Mouse (Mus musculus) embryonic facial prominence, embryonic 10.5 days (tissue): ENCODE measurements around the gene Cc2d2a. TPM values are rescaled to one million over a fixed set of nuclear protein-coding genes. Genes with fewer than 3 reads are reported as not detected.

Experiments used
- DNase-seq: peaks from one replicate; pipeline ENCODE4 v3.0.0-alpha.2; 2017; ENCODE audit warnings: low spot score
- H3K27ac ChIP-seq: fragments of 300-500 bp; sonication (generic); replicated peaks from 2 replicates; pipeline ENCODE4 v1.5.1; 2016; ENCODE audit warnings: mild to moderate bottlenecking
- H3K27me3 ChIP-seq: fragments of 300-500 bp; sonication (generic); replicated peaks from 2 replicates; pipeline ENCODE4 v1.6.1; 2016; ENCODE audit warnings: low read depth, mild to moderate bottlenecking; ENCODE audit not compliant: poor library complexity, severe bottlenecking
- H3K36me3 ChIP-seq: fragments of 300-500 bp; sonication (generic); replicated peaks from 2 replicates; pipeline ENCODE4 v1.6.1; 2016; ENCODE audit warnings: mild to moderate bottlenecking, moderate library complexity
- H3K4me1 ChIP-seq: fragments of 300-500 bp; sonication (generic); 2 replicates; pipeline ENCODE4 v1.6.1; 2016
- H3K4me3 ChIP-seq: fragments of 300-500 bp; sonication (generic); 2 replicates; pipeline ENCODE4 v1.5.1; 2016; ENCODE audit warnings: mild to moderate bottlenecking, moderate library complexity
- H3K9me3 ChIP-seq: fragments of 300-500 bp; sonication (generic); 2 replicates; pipeline ENCODE4 v1.6.1; 2016; ENCODE audit warnings: mild to moderate bottlenecking
- WGBS: fragments of 180-500 bp; shearing (Covaris S2); methylation state at CpG from one replicate; pipeline ENCODE4 v1.1.7; 2016; 5-methylcytosine and 5-hydroxymethylcytosine counted together
- polyA plus RNA-seq: library from polyadenylated mRNA; unstranded; fragments of >200 nt; fragmentation: Nextera tagmentation; extraction: Ambion mirVana; gene quantifications from 2 replicates; pipeline ENCODE4 v1.2.1, GENCODE M21; 2016

Gene Cc2d2a
- polyA plus RNA-seq, 1 experiment from 2014 or later = 8.4 TPM

- under 1% methylated on average over 12 of the region's 12 CpGs for WGBS
Measured at GRCm38 (mm10) chr5:43672177-43672911, 10.2 kb downstream of the Cc2d2a start.

DNA sequence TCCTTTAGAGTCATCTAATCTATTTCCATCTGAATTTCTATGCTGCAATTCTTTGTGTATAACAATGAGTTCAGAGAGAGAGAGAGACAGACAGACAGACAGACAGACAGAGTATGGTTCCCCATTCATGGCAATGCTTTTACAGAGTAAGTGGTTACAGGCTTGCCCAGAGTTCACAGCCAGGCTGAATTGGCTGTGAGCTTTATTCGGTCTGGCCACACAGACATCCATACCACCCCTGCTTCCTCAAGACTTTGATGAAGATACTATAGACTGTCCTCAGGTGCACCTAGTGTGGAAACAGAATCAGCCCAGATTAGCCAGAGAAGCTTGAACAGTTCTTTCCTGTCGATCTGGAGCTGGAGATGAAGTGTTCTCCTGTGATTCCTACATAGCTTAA lies 10.9 kb downstream of the Cc2d2a start:
- WGBS = 76% methylated on average over 2 of the region's 2 CpGs
- Histone ChIP-seq H3K9me3 (no peaks in the 10 kb centered on the region), H3K27ac (peak overlapping the region; percentile 97), H3K36me3 (peaks cover 22% of the 10 kb centered on the region), H3K4me3 (peak overlapping the region; percentile 63), H3K4me1 (peaks cover 15% of the 10 kb centered on the region), H3K27me3 (no peaks in the 10 kb centered on the region)
- peak; percentile 11 for DNase-seq

More at GRCm38 (mm10) chr5:43672177-43672911, 10.2 kb downstream of the Cc2d2a start:
- Histone ChIP-seq H3K4me3 (peak overlapping the region; percentile 63), H3K27me3 (no peaks in the 10 kb centered on the region), H3K4me1 (peaks cover 10% of the 10 kb centered on the region), H3K9me3 (no peaks in the 10 kb centered on the region), H3K36me3 (peaks cover 22% of the 10 kb centered on the region), H3K27ac (peak overlapping the region; percentile 97)
- DNase-seq = peak; percentile 81

DNA sequence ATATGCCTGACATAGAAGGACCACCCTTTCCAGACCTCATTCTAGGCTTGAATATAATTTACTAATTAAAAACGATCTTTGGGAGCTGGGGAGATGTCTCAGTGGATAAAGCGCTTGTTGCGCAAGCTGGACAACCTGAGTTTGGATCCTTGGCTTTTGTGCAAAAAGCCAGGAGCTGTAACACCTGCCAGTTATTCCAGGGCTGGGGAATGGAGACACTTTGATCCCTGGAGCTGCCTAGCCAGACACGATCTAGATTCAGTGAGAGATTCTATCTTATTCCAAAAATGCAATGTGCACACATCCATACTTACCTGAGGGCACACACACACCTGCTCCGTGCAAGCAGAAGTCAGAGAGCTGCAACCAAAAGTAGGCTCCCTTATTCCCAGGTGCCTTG lies 23.3 kb downstream of the Cc2d2a start:
- no peak for DNase-seq
- H3K27ac ChIP-seq = no peak overlapping the region
- peaks cover 99% of the 10 kb centered on the region for H3K36me3 ChIP-seq
- no peak overlapping the region for H3K4me3 ChIP-seq
- H3K4me1 ChIP-seq = no peaks in the 10 kb centered on the region
- no peaks in the 10 kb centered on the region for H3K27me3 ChIP-seq
- H3K9me3 ChIP-seq = no peaks in the 10 kb centered on the region
- WGBS = 94% methylated on average over 5 of the region's 5 CpGs

DNA sequence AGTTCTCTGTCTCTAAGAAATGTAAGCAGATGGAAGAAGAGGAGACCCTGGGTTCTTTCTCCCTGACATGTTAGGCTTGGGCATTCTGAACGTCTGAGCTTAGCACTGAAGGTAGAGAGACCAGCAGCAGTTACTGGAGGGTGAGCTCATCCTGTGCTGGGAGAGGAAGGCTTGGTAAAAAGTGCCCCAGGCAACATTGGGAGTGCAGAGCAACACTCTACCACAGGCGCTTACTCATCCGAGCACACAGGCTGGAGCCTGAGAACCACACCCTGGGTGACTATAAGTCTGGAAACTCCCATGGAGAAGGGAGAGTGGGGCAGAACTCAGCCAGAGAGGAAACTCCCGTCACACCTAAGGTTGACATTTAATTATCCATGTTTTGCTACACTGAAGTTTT lies 30.3 kb downstream of the Cc2d2a start:
- WGBS = 74% methylated on average over 4 of the region's 4 CpGs
- H3K27ac ChIP-seq = no peak overlapping the region
- H3K36me3 ChIP-seq = peaks cover 87% of the 10 kb centered on the region
- H3K9me3 ChIP-seq = no peaks in the 10 kb centered on the region
- H3K4me3 ChIP-seq = no peak overlapping the region
- no peaks in the 10 kb centered on the region for H3K4me1 ChIP-seq
- DNase-seq = no peak
- no peaks in the 10 kb centered on the region for H3K27me3 ChIP-seq

DNA sequence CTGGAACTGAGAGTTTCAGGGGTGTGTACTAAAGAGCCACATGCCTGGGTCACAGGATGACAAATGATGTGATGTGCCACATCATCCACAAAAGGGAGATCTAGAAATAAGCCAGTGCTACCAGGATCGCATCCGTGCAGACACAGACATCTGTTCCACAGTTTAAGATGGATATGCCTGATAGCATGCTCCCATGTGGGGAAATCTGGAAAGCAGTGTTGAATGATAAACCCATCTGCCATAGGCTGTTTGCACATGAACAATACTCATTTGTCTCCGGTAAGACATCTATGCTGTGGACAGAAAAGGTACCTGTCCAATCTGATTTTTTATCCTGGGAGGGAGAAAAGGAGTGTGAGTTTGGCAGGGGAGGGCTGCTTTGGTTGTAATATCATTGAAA lies 35.0 kb downstream of the Cc2d2a start:
- 92% methylated on average over 3 of the region's 3 CpGs for WGBS
- H3K27me3 ChIP-seq = no peaks in the 10 kb centered on the region
- no peak for DNase-seq
- H3K9me3 ChIP-seq = no peaks in the 10 kb centered on the region
- H3K4me3 ChIP-seq = no peak overlapping the region
- H3K4me1 ChIP-seq = no peaks in the 10 kb centered on the region
- H3K27ac ChIP-seq = no peak overlapping the region
- H3K36me3 ChIP-seq = peaks cover 76% of the 10 kb centered on the region

- no peak overlapping the region for H3K27ac ChIP-seq
- no peaks in the 10 kb centered on the region for H3K27me3 ChIP-seq
- H3K9me3 ChIP-seq = no peaks in the 10 kb centered on the region
- peaks cover 85% of the 10 kb centered on the region for H3K36me3 ChIP-seq
- no peaks in the 10 kb centered on the region for H3K4me1 ChIP-seq
- no peak for DNase-seq
- no peak overlapping the region for H3K4me3 ChIP-seq
Measured at GRCm38 (mm10) chr5:43699240-43699639, 37.1 kb downstream of the Cc2d2a start.

- Histone ChIP-seq H3K36me3 (peaks cover 73% of the 10 kb centered on the region), H3K9me3 (no peaks in the 10 kb centered on the region), H3K4me3 (no peak overlapping the region), H3K4me1 (peaks cover 10% of the 10 kb centered on the region), H3K27me3 (no peaks in the 10 kb centered on the region), H3K27ac (no peak overlapping the region)
- WGBS = 67% methylated on average over 5 of the region's 5 CpGs
- peak; percentile 9 for DNase-seq
Measured at GRCm38 (mm10) chr5:43721538-43722451, 59.6 kb downstream of the Cc2d2a start.

- H3K36me3 ChIP-seq = peaks cover 74% of the 10 kb centered on the region
- 90% methylated on average over 6 of the region's 6 CpGs for WGBS
Measured at GRCm38 (mm10) chr5:43722452-43722783, 60.3 kb downstream of the Cc2d2a start.

DNA sequence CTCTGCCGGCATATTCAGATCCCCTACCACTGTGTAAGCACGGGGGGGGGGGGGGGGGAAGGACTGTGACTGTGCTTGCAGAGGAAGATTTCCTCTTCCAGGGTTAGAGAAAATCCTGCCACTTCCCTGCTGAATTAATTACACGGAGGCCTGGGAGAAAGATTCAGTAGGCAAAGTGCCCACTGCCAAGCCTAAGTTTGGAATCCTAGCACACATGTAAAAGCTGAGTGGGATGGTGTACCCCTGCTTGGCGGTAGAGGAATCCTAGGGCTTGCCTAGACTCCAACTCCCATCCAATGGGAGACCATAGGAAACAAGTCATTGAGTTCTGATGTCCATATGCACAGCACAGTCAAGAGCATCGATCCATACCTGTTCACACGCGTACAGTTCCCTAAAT lies 61.7 kb downstream of the Cc2d2a start:
- Histone ChIP-seq H3K9me3 (no peaks in the 10 kb centered on the region), H3K27ac (no peak overlapping the region), H3K36me3 (peaks cover 67% of the 10 kb centered on the region), H3K4me1 (peaks cover 10% of the 10 kb centered on the region), H3K4me3 (no peak overlapping the region), H3K27me3 (no peaks in the 10 kb centered on the region)
- 89% methylated on average over 7 of the region's 7 CpGs for WGBS
- no peak for DNase-seq

More at GRCm38 (mm10) chr5:43722452-43722783, 60.3 kb downstream of the Cc2d2a start:
- no peak overlapping the region for H3K27ac ChIP-seq
- H3K27me3 ChIP-seq = no peaks in the 10 kb centered on the region
- no peak for DNase-seq
- H3K4me1 ChIP-seq = peaks cover 10% of the 10 kb centered on the region
- no peak overlapping the region for H3K4me3 ChIP-seq
- H3K9me3 ChIP-seq = no peaks in the 10 kb centered on the region

GRCm38 (mm10) chr5:43728375-43729165 lies 66.4 kb downstream of the Cc2d2a start:
- H3K4me3 ChIP-seq = no peak overlapping the region
- no peaks in the 10 kb centered on the region for H3K4me1 ChIP-seq
- H3K27ac ChIP-seq = no peak overlapping the region
- H3K36me3 ChIP-seq = peaks cover 65% of the 10 kb centered on the region
- no peak for DNase-seq
- WGBS = 85% methylated on average over 11 of the region's 11 CpGs
- no peaks in the 10 kb centered on the region for H3K27me3 ChIP-seq
- no peaks in the 10 kb centered on the region for H3K9me3 ChIP-seq

DNA sequence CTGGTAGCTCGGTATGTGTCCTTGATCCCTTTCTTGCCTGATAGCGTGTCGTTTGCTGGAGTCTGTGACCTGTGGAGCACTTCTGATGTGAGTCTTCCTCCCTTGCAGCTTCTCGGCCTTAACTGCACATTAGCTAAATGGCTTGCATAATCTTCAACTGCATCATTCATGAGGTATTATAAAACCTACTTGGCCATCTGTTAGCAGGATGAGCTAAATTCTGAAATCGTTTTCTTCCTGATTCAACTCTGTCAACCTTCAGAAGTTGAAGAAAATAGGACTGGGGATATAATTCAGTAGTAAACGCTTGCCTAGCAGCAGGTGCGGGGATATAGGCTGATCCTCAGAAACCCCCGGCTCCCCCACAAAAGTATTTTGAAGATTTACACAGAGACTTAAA lies 70.2 kb downstream of the Cc2d2a start:
- DNase-seq = no peak
- no peaks in the 10 kb centered on the region for H3K9me3 ChIP-seq
- no peak overlapping the region for H3K27ac ChIP-seq
- H3K27me3 ChIP-seq = no peaks in the 10 kb centered on the region
- 90% methylated on average over 8 of the region's 8 CpGs for WGBS
- peaks cover 53% of the 10 kb centered on the region for H3K36me3 ChIP-seq
- H3K4me3 ChIP-seq = no peak overlapping the region
- H3K4me1 ChIP-seq = no peaks in the 10 kb centered on the region

- no peak overlapping the region for H3K27ac ChIP-seq
- peaks cover 57% of the 10 kb centered on the region for H3K36me3 ChIP-seq
- WGBS = 95% methylated on average over 1 of the region's 1 CpGs
- H3K4me1 ChIP-seq = 0 out of 2 replicates have a peak, but pooled peaks cover 5% of the 10 kb centered on the region
- H3K9me3 ChIP-seq = no peaks in the 10 kb centered on the region
- no peak overlapping the region for H3K4me3 ChIP-seq
- DNase-seq = no peak
- no peaks in the 10 kb centered on the region for H3K27me3 ChIP-seq
Measured at GRCm38 (mm10) chr5:43744187-43744586, 82.0 kb downstream of the Cc2d2a start.
